Mouse (Mus musculus) limb, embryonic 14.5 days (tissue): Measurements from ENCODE around the gene 4930564D02Rik. TPM values are rescaled to one million over a fixed set of nuclear protein-coding genes. Genes with fewer than 3 reads are reported as not detected.

Experiments used
- ATAC-seq: fragments of 200-750 bp; cut with Nextera tagmentation; 2 replicates; pipeline ENCODE4 v1.8.0; 2017; ENCODE audit warnings: low read depth, moderate number of reproducible peaks, moderate TSS enrichment; ENCODE audit not compliant: low FRiP score
- DNase-seq: peaks from one replicate; pipeline ENCODE4 v3.0.0-alpha.2; 2015; ENCODE audit warnings: low spot score
- H3K27ac ChIP-seq: fragments of 300-500 bp; sonication (generic); replicated peaks from 2 replicates; pipeline ENCODE4 v1.5.1; 2014; ENCODE audit warnings: low read depth, mild to moderate bottlenecking, low read length, moderate library complexity, mixed read lengths
- H3K27me3 ChIP-seq: fragments of 300-500 bp; sonication (generic); 2 replicates; pipeline ENCODE4 v1.6.1; 2014; ENCODE audit warnings: low read length, mixed read lengths; ENCODE audit not compliant: control insufficient read depth, insufficient read depth
- H3K36me3 ChIP-seq: fragments of 300-500 bp; sonication (generic); 2 replicates; pipeline ENCODE4 v1.6.1; 2014; ENCODE audit warnings: mild to moderate bottlenecking, low read length, moderate library complexity, mixed read lengths; ENCODE audit not compliant: control insufficient read depth, insufficient read depth
- H3K4me1 ChIP-seq: fragments of 300-500 bp; sonication (generic); 2 replicates; pipeline ENCODE4 v1.6.1; 2014; ENCODE audit warnings: antibody characterized with exemption, low read length, mixed read lengths; ENCODE audit not compliant: control insufficient read depth, insufficient read depth
- H3K4me2 ChIP-seq: fragments of 300-500 bp; sonication (generic); replicated peaks from 2 replicates; pipeline ENCODE4 v1.6.1; 2014; ENCODE audit warnings: low read depth, mild to moderate bottlenecking, low read length, moderate library complexity; ENCODE audit not compliant: severe bottlenecking
- H3K4me3 ChIP-seq: fragments of 300-500 bp; sonication (generic); replicated peaks from 2 replicates; pipeline ENCODE4 v1.5.1; 2014; ENCODE audit warnings: low read length
- H3K9ac ChIP-seq: fragments of 300-500 bp; sonication (generic); 2 replicates; pipeline ENCODE4 v1.6.1; 2014; ENCODE audit warnings: mild to moderate bottlenecking, low read depth, low read length, moderate library complexity; ENCODE audit not compliant: severe bottlenecking
- H3K9me3 ChIP-seq: fragments of 300-500 bp; sonication (generic); 2 replicates; pipeline ENCODE4 v1.6.1; 2016; ENCODE audit warnings: low read length; ENCODE audit not compliant: control insufficient read depth
- POLR2A ChIP-seq: fragments of 200-500 bp; IDR thresholded peaks from 2 replicates; pipeline ENCODE4 v1.8.0; 2012; ENCODE audit warnings: inconsistent platforms, mild to moderate bottlenecking, moderate library complexity, borderline replicate concordance; ENCODE audit not compliant: insufficient read depth, insufficient read length; ENCODE audit errors: extremely low read depth
- WGBS: fragments of 180-500 bp; shearing (Covaris S2); extraction: QIAGEN DNeasy Blood & Tissue Kit; methylation state at CpG from one replicate; pipeline ENCODE4 v1.1.7; 2014; 5-methylcytosine and 5-hydroxymethylcytosine counted together
- polyA plus RNA-seq, 2 experiments: library from polyadenylated mRNA; depleted of rRNA in 1 of 2; stranded (reverse) in 1 of 2; unstranded in 1 of 2; fragments of >200 nt; fragmentation: Nextera tagmentation in 1 of 2; extraction: Ambion mirVana in 1 of 2; gene quantifications; 2 replicates each; pipeline versions ENCODE4 v1.2.1 to v1.2.3; 2012 to 2014

4930564D02Rik gene
- polyA plus RNA-seq, 2 experiments: not detected

DNA sequence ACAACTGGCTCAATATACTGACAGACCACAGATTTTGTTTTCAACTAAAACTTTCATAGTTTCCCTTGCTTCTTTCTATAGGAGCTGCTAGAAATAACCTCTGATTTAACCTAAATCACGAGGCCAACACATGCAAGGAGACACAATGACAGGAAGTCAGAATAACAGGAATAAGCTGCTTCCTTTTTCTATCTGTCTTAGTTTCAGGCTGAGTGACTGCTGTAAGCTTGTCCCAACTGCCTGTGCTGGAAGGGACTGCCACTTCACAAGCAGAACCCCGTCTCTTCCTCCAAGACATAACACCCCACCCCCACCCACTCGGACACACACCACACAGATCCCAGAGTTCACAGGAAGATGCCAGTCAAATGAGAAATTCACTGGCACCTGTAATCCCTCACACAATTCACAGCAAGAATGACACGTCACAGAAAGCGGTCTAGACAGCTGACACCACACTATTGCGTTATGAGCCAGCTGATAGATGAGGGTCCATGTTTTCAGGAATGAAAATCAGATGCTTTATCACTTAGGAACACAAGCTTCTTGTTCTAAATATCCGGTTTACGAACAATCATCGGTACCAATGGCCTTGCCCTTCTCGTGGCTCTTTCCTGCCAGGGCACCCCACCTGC is 43.2 kb upstream of the 4930564D02Rik start:
- no peaks in the 10 kb centered on the region for H3K9me3 ChIP-seq
- WGBS: 82% methylated on average over 10 of the region's 10 CpGs
- H3K4me1 ChIP-seq: peaks cover 3% of the 10 kb centered on the region; the same call in 1 of the 2 replicates
- H3K9ac ChIP-seq: no peak overlapping the region
- no peak for DNase-seq
- no peak overlapping the region for H3K4me3 ChIP-seq
- H3K27ac ChIP-seq: no peak overlapping the region
- no peaks in the 10 kb centered on the region for H3K27me3 ChIP-seq
- no peak for ATAC-seq
- H3K4me2 ChIP-seq: no peak overlapping the region
- no peak for TF ChIP-seq POLR2A
- peaks cover 7% of the 10 kb centered on the region for H3K36me3 ChIP-seq

DNA sequence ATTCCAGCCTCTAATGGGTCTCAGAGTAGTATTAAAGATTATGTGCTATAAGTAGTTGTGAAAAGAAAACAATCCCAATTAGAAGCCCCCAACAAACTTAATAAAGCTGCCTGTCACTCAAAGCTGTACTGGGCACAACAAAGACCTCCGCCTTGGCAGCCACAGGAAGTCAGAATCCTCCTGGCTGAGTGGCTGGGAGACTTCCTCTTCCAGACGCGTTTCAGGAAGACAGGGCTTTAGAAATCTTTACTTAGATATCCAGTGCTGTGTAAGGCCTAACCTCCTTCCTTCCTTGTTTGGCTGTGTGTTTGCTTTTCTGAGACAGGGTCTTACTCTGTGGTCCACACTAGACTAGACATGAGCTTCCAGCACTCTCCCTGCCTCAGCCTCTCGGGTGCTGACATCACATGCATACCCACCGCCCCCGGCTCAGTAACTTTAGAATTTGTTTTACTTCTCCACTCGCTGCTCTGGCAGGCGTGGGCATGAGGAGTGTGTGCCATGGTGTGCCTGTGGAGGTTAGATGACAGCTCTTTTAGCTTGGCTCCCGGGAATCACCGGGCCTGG is 30.3 kb upstream of the 4930564D02Rik start:
- Histone ChIP-seq H3K4me1 (peaks cover 6% of the 10 kb centered on the region; the same call in 1 of the 2 replicates), H3K9ac (no peak overlapping the region), H3K27ac (no peak overlapping the region), H3K36me3 (peaks cover 71% of the 10 kb centered on the region), H3K9me3 (no peaks in the 10 kb centered on the region), H3K27me3 (no peaks in the 10 kb centered on the region), H3K4me2 (no peak overlapping the region), H3K4me3 (no peak overlapping the region)
- ATAC-seq (no peak), DNase-seq (no peak)
- no peak for TF ChIP-seq POLR2A
- WGBS: 82% methylated on average over 10 of the region's 10 CpGs

DNA sequence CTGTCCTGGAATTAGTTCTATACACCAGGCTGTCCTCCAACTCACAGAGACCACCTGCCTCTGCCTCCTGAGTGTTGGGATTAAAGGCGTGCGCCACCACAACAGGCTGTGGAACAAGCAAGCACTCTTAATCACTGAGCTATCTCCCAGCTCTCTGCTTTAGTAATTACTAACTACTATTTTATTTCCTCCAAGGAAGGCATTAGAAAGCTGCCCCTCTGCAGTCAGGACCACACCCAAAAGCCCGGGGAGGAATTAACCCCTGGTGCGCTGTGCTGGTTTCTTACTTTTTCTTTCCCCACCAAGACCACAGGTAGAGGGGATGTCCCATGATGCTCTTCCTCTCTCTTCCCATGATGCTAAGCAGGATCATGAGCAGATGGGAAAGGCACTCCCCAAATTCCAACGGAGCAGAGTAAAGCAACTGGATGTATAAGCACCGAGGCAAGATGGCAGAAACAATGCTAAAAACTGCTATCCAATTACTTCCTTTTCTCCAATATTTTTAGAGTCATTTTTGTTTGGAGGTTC is 29.3 kb upstream of the 4930564D02Rik start:
- ATAC-seq (no peak), DNase-seq (no peak)
- H3K4me1 ChIP-seq: peaks cover 10% of the 10 kb centered on the region; the same call in 1 of the 2 replicates
- TF ChIP-seq POLR2A: no peak
- H3K27ac ChIP-seq: no peak overlapping the region
- no peaks in the 10 kb centered on the region for H3K27me3 ChIP-seq
- no peak overlapping the region for H3K4me2 ChIP-seq
- no peaks in the 10 kb centered on the region for H3K9me3 ChIP-seq
- no peak overlapping the region for H3K9ac ChIP-seq
- no peak overlapping the region for H3K4me3 ChIP-seq
- peaks cover 62% of the 10 kb centered on the region for H3K36me3 ChIP-seq
- WGBS: 86% methylated on average over 6 of the region's 6 CpGs

DNA sequence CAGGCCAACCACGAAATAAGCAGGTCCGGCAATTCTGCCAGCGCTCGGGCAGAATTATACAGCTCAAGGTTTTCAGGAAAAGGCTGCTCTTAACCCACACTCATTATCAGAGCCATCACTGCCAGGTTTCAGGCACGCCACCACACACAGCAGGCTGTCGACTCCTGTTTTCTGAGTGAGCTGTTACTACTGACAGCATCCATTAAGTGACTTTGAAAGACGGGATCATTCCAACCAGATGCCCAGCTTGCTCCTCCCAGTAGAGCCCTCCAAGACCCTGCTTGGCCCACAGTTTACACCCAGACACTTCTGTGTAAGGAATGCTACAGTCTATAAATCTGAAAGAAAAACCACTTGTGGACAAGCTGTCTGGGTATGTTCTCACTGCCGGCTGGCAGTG is 26.6 kb upstream of the 4930564D02Rik start:
- Histone ChIP-seq H3K9ac (no peak overlapping the region), H3K4me3 (no peak overlapping the region), H3K27ac (no peak overlapping the region), H3K9me3 (no peaks in the 10 kb centered on the region), H3K4me1 (peaks cover 15% of the 10 kb centered on the region), H3K4me2 (no peak overlapping the region), H3K27me3 (no peaks in the 10 kb centered on the region), H3K36me3 (peaks cover 37% of the 10 kb centered on the region)
- no peak for ATAC-seq
- no peak for TF ChIP-seq POLR2A
- DNase-seq: no peak
- 26% methylated on average over 8 of the region's 8 CpGs for WGBS

DNA sequence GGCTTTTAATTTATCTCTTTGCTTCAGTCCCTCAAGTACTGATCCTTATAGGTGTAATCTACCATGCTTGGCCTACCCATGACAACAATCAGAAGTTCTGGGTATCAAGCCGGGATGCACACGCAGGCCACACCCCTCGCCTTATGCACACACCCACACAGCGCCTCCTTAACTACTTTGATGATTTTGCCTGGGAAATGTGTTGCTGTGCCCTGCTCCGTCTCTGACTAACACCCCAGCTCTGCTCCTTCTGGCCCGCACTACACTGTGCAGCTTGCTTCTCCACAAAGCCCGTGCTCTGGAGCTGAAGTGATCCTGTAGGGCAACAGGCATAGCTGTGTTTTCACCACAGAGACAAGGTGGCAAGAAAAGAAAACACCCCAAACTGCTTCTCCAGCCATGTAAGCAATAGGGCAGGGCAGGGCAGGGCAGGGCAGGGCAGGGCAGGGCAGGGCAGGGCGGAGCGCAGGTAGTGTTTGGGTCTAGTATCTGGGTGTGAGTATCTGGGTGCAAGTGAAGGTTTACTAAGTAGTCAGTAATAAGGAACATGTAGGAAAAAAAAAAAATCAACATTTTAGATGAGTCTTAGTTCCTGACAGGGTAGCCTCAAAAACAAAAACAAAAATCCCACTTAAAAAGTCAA is 25.5 kb upstream of the 4930564D02Rik start:
- Histone ChIP-seq H3K4me3 (no peak overlapping the region), H3K36me3 (peaks cover 26% of the 10 kb centered on the region), H3K27ac (no peak overlapping the region), H3K9me3 (no peaks in the 10 kb centered on the region), H3K4me1 (peaks cover 15% of the 10 kb centered on the region), H3K27me3 (no peaks in the 10 kb centered on the region), H3K9ac (no peak overlapping the region), H3K4me2 (no peak overlapping the region)
- WGBS: 86% methylated on average over 9 of the region's 9 CpGs
- no peak for TF ChIP-seq POLR2A
- ATAC-seq (no peak), DNase-seq (no peak)
